Mouse (Mus musculus) thymus, postnatal 4 days (tissue): ENCODE measurements around the gene Gm12166.

Experiments
- DNase-seq: peaks from one replicate; pipeline ENCODE4 v3.0.0; 2021

Gm12166 gene

DNA sequence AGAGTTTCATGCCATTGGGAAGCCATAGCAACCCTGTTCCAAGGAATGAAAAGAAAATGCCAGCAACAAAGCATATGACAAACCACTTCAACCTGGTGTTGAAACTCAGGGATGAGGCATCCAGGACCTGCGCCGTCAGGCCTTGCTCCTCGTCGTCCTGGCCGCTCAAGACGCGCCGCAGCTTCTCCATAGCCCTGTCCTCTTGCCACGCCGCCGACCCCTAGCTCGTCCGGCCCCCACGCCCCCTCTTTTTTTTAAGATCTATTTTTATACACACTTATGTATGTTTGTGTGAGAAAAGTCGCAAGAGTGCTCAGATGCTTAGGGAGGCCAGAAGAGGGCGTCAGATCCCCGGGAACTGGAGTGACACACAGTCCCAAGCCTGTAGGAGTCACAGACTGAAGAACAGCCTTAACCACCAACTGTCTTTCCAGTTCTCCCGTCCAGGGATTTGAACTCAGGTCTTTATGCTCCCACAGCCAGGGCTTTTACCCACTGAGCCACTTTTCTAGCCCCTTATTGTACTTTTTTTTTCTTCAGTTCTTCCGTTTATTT is at the start of gene Gm12166:
Gene Gm12166, minus strand, starts transcription at position 217 of the 555 bp plus-strand sequence.
- DNase-seq = peak; percentile 84

DNA sequence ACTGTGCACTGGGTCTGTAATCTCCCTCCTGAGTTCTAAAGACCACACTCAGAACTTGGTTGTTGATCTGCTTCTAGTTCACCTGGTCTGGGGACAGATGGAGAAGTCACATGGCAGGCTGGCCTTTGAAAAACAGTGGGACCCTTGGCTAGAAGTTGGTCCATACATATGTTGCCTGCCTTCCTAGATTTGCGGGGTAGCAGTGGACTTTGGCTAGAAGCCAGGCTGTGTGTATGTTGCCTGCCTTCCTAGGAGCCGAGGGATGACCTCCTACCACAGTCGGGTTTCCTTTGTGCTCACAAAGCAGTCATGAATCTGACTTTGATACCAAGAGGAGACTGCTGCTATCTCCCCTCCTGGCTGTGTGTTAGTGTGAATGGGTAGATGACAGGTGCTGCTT is 44.9 kb upstream of the Gm12166 start:
- DNase-seq = no peak

DNA sequence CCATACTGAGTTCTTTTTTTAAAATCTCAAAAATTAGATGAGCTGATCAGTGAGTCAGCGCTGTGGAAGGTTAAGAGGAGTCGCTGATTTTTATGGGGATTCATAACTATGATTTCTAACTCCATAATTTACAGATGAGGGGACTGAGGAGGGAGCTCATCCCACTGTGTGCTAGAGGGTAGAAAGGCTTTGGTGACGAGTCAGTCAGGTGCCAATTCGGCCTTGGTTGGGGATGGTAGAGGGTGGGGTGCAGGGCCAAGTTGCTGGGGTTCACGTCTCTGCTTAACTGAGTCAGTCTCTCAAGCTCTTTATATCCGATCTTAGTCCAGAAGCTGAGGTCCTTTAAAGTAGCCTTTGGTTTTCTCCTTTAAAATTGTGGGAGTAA is 44.1 kb upstream of the Gm12166 start:
- DNase-seq = no peak

DNA sequence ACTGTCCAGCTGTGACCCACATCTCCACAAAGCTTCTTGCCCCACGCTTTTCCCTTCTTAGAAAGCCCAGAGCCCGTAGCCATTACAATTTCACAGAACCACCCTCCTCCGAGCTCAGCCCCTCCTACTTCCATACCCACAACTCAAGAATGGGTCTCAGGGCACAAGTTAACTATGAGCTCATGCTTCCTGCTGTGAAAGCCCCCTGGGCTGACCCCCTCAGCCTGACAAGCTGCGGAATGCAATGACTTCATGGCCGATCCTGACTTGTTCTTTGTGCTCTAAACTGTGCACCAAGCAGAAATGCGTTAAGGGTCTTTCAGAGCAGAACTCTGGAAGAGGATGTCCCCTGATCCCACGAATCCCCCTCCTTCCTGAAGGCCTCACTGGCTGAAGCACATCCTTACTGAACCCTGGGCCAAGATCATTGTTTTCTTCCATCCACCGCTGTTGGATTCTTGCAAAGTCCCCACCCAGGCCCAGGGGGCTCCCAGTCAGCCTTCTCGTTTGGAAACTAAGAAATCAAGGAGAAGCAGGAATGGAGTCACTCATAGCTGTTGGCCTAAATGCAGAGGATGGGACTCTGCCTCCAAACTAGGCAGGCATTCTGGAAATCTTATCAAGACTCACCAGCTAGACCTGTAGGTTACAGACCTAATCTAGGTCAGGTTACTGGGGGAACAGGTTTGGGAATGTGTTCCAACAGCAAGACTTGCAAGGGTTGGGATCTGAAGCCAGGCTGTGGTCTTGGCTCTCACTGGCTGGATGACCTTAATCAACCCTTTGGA is 43.5 kb upstream of the Gm12166 start:
- DNase-seq = no peak

DNA sequence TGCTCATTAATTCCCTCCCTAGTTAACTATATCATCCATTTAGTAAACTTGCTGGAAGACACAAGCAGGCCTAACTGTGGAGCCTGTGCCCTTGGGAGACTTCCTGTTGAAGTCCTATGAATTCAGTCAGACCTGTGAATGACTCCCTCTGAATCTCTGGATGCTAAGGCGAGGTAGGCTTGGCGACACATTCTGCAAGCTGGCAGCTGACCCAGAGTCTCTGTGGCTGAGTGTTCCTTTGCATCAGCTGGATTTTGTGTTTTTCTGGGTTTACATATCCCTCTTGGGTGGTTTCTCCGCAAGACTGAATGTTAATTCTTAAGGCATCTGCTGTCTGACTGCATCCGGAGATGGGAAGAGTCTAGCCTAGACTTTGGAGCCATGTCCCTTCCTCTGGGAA is 40.0 kb upstream of the Gm12166 start:
- DNase-seq = no peak

DNA sequence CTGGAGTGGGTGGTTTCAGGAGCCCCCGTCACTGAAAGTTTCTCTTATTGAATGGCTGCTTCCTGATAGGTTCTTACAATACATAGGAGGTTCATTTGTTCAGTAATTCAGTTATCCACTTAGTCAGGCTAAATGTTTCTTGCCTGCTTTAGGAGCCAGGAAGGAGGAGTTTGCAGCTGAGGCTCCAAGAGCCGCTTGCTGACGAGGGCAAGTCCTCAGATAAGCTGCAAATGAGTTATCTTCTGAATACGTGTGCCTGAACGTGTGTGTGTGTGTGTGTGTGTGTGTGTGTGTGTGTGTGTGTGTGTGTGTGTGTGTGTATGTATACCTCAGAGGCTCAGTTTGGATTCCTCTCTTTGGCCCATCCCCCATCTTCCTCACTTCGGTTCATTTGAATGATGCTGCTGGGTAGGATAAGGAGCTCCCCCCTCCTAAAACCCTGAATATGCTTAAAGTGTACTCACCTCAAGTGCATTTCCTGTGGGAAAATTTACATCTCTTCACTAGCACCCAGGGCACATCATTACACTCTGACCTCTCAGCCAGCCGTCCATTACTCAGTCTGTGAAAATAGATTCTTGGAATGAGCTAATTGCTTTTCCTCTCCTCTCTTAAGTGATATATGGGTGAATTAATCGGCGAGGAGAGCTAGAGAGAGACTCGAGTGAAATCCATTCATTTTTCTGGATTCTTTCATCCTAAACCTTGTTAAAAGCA is 39.0 kb upstream of the Gm12166 start:
- DNase-seq = no peak

DNA sequence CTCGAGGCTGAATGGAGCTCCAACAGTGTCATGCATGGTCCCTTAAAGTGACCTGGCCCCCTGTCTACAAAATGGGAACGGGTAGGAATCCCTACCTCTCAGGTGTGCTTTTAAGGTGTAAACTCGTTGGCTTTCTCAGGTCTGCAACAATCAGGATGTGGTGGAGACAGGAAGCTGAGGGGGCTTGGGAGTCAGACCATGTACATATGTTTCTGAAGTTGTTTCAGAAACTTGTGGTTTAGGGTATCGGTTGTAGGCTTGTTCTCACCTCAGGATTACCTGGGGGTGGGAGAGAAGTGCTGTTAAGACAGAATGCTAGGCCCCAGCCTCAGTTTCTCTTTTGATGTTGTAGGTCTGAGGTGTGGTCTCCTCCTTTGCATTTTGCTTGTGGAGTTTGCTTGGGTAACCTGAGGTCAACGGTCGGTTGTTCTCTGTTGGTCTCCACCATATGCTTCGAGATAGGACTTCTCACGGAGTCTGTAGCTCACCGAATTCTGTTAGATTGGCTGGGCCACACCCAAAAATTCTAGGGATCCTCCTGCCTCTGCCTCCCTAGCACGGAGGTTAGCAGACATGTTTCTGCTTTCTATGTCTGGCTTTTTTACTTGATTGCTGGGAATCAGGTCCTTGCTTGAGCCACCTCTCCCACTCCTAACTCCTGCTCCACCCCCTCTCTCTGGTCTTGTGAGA is 38.1 kb upstream of the Gm12166 start:
- peak; percentile 52 for DNase-seq

DNA sequence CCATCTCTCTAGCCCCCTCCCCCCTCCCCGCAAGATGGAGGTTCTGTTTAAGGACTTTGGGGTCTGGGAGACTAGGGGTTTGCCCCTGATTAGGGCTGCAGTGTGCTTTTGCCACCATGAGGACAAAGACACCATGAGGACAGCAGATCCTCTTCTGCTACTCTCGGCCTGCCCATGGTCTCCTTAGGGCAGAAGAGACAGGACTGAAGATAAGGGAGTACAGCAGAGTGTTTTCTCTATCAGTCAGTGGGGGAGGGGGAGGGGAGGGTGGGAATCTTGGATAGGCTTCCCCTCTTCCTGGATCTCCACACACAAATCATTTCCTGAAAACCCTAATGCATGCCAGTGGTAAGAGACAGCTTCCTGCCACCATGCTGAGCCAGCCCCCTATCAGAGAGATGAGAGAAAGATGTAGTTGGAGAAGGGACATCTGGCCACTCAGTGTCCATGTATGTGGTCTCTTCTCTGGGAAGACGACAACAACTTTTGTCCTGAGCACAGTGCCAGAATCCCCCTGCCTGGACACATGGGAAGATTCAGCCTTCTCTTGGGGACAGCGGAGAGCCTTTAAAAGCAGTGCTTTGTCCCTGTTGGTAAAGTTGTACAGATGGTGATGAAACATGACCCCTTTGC is 37.1 kb upstream of the Gm12166 start:
- DNase-seq = no peak

DNA sequence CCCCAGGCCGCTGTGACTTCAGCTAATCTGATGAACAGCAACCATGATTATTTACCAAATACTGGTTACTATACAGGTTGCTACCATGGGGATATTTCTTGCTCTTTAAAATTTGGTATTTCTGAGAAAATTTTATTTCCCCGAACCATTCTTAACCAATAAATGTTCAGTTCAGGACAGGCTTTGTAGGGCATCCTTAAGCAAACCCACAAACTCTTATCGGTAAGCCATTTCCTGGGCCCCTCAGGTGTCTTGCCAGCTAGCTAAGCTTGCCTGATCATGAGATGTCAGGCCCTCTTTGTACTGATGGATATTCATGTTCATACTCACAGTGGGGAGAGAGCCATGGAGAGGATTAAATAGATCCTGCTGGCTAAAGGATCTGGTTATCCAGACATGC is 34.3 kb upstream of the Gm12166 start:
- no peak for DNase-seq

DNA sequence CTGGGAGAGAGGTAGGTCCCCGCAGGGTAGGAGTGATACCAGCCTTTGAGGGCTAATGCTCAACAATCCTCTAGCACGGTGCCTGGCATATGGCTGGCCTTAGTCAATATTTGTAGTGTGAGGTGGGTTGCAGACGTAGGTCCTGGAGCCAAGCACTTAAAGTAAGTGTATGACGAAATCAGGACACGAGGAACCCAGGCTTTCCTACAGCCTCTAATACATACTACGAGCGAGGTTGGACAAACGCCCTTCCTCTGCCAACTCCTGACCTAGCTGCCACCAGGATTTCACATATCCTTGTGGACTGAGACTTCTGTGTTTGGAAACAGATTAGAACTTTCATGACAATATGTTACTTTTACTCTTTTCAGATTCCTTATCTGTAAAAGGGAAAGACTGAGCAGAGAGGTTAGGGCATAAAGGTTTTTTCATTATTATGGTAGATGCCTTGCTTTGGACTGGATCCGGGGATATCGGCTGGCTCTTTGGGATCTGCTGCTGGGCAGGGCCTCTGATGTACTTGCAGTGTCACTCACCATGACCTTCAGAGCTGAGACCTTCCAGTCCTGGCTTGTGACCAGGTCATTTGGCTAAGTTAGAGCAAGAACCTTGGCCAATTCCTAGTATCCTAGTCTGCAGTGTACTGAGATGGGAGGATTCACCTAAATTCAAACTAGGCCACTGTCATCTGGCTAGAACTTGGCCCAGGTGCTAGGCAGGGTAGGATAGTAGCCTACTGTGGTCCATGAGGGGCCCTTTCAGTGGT is 33.5 kb upstream of the Gm12166 start:
- no peak for DNase-seq

DNA sequence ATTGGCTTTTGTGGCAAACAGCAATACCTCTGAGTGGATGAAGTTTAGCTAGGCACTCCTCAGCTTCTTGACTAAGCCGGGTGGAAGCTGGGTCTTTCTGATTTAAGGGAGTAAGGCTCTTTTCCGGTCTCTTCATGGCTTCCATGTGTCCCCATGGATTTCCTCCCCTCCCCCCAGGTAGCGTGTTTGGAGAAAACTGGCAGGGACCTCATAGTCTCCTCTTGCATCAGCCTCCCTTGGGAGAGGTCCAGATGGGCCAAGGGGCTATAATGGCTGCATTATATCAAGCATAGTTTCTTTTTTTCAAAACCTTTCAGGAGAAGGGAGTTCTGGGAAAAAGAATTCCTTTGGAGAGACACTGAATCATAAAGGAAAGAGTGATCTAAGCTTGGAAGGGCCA is 32.4 kb upstream of the Gm12166 start:
- no peak for DNase-seq

DNA sequence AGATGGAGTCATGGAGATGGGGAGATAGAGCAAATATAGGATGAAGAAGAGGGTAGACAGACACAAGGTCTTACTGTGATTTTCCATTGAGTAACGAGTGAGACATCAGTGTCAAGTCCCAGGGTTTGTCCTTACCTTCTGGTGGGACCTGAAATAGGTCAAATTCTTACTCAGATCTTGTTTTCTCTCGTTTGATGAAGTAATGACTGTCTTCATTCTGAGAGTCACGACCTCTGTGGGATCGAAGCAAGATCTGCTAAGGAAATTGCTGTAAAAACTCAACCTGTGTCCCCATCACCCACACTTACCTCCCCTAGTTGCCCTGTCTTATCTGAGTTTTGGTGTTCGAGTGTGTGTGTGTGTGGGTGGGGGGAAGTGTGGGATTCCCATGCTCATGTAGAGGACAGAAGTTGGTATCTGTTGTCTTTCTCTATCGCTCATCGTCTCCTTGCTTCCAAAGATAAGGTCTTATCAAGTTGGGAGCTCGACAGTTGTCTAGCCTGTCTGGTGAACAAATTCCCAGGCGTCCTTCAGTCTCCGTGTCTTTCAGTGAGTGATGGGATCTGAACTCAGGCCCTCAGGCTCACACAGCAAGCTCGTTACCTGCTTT is 31.8 kb upstream of the Gm12166 start:
- no peak for DNase-seq

DNA sequence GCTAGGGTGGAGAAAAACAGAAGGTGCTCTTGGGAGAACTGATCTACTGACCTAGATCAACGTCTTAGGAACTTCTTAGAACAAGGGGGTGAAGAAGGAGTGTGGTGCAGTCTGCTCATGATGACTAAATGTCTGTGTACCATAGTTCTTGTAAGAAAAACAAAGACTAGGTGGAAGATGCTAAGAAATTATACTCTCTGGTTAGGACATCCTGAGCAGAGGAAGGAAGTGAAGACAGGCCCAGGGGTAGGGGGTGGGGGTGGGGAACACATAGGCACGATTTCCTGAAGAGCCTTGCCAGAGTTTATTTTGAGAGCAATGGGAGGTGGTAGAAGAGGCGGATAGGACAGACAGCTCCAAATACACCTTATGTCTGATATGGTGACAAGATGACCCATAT is 31.3 kb upstream of the Gm12166 start:
- DNase-seq = no peak

DNA sequence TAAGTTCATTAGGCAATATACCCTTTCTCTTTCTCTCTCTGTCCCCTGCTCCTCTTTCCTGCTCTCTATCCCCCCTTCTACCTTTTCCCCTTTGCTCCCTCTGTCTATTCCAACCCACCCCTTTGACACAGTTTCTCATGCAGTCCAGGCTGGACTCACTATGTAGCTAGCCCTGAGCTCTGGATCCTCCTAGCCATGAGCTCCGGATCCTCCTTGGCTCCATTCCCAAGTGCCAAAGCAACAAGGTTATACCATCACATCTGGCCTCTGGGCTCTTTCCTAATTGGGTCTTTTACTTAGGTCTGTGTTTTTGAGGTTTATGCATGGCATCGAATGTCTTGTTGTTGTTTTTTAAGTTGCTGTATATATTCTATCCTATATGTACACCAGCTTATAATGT is 29.0 kb upstream of the Gm12166 start:
- no peak for DNase-seq

DNA sequence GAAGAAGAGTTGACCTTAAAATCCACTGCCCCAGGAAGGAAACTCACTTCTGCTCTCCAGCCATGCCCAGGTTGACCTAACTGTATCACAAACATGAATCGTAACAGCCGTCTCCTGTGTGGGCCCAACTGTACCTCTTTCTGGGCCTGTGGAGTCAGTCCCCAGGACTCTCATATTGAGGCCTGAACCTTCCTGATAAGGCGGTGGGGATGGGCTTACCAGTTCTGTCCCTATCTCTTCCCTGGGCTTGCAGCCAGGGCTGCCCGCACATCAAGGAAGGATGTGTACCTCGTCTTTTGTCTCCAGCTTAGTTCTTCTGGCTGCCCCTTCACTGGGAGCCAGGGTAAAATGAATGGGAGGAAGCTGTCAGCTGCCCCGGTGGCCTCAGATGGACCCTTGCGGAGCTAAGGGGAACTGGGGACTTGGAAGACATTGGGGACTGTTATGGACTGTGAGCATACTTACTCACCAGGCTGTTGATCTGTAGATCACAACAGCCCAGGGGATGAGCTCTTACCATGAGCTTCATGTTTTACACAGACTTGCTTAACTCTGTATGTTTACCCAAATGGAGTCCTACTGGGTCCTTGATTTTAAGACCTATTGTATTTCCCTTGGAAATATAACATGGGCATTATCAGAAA is 25.7 kb upstream of the Gm12166 start:
- DNase-seq = no peak

DNA sequence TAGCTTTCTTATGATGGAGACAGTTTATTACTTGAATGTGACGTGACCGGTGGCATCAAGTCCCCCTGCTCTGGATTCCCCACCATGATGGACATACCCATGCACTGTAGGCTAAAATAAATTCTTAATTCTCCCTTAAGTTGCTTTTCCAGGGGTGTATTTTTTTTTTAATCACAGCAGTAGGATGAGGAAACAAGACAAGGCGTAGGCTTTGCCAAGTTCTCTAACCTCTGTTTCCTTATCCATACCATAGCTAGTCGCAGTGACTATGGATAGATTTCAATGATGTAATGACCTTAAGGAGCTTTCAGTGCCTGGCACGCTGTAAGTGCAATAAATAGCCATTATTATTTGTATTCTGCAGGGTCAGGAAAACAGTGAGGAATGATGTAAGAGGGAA is 25.2 kb upstream of the Gm12166 start:
- DNase-seq = no peak

DNA sequence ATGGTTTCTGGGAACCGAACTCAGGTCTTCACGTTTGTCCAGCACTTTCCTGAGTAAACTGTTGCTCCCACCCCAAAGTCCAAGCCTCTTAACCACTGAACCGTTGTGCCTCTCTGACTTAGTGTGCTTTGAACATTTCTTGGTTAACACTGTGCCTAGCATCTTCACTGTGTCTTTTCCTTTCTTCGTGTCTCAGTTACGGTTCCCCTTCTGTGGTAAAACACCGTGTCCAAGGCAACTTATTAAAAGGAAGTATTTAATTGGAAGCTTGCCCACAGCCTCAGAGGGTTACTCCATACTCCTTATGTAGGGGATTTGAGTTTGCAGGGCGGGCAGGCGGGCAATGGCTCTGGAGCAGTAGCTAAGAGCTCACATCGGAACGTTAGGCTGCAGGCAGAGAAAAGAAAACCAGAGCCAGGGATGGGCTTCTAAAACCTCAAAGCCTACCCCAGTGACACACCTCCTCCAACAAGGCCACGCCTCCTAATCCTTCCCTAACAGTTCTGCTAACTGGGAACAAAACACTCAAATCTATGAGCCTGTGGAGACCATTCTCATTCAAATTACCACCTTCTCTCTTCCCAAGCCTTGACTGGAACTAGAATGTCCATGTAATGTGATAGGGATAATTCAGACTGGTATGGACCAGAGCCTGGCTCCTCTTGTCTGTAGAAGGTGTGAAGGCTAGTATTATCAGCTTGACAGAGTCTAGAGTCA is 24.5 kb upstream of the Gm12166 start:
- DNase-seq = no peak

DNA sequence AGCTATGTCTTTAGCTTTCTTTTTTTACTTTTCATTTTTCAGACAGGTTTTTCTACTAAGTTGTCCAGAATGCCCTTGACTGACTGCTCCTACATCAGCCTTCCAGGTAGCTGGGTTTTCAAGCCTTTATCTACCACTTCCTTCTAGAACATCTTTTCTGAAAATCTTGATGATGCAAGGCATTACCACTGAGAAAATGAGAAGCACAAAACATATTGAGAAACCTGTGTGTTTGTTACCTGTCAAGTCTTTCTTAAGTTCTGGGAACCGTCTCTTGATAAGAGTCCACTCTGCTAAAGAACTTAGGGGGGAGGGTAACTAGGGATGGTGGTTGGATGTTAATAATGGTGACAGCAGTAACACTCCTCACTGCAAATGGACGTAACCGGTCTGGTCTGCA is 23.4 kb upstream of the Gm12166 start:
- DNase-seq = no peak

DNA sequence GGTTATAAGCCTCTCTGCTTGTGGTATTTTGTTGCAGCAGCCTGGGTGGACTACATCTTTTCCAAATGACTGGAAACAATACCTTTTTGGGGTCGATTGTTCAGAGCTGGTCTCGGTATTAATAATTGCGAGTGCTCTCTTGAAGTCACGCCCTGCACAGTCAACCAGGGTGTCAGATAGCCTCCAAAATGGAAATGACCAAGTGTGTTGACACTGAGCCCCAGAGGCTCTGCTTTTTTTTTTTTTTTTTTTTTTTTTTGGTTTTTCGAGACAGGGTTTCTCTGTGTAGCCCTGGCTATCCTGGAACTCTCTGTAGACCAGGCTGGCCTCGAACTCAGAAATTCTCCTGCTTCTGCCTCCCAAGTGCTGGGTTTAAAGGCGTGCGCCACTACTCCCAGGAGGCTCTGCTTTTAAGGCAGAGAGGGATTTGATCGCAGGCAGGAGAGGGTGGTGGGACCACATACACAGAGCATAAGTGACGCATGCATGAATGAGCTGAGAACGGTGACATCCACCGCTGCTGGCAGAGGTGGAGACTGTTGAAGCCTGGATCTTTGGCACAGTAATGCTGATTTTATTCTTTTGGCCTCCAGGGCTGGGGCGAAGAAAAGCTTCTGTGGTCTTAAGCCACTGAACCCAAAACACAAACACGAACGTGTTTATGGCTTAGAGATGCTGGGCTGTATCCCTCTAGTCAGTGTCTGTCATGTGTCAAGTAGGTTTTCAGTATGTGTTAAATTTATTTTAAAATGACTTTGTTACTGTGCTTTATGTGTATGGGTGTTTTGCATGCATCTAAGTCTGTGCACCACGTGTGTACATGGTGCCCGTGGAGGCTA is 21.9 kb upstream of the Gm12166 start:
- DNase-seq = no peak
